Mouse (Mus musculus): ENCODE measurements around the gene Card9.

- TF ChIP-seq CTCF (IDR thresholded peaks at IDR 0.05; ENCODE audit: control insufficient read depth, insufficient read depth, low read length): no peak
- TF ChIP-seq POLR2A (IDR thresholded peaks at IDR 0.05; ENCODE audit: borderline replicate concordance, control insufficient read depth, low read depth, low read length): no peak
These were observed 38.3 kb upstream of the Card9 start for GRCm38 (mm10) chr2:26398978-26399377.
